Mouse (Mus musculus) erythroid progenitor cell, adult 5-6 weeks (primary cell): ENCODE results near the gene Sept9. TPM values are rescaled to one million over a fixed set of nuclear protein-coding genes. Genes with fewer than 3 reads are reported as not detected.

Source experiments
- ATAC-seq: replicated peaks from 2 replicates; pipeline ENCODE4 v1.8.0; 2016; ENCODE audit warnings: moderate number of reproducible peaks, mild to moderate bottlenecking, moderate TSS enrichment, inconsistent platforms; ENCODE audit not compliant: poor library complexity, low FRiP score, severe bottlenecking
- total RNA-seq, 2 experiments: library from RNA; stranded (forward) in 1 of 2; stranded (reverse) in 1 of 2; fragments of 150-400 nt in 1 of 2; fragments of 186-747, 209-891 nt in 1 of 2; gene quantifications; 2 replicates each; pipeline versions ENCODE4 v1.2.3 to v1.2.4; 2015 to 2017; ENCODE audit warnings: low replicate concordance in 2 of 2

Sept9 gene
- total RNA-seq, 2 experiments from 2014 or later, result 15.1 to 16.0 TPM

- ATAC-seq, result no peak
These were observed 17.3 kb downstream of the Sept9 start for GRCm38 (mm10) chr11:117216713-117217112.

DNA sequence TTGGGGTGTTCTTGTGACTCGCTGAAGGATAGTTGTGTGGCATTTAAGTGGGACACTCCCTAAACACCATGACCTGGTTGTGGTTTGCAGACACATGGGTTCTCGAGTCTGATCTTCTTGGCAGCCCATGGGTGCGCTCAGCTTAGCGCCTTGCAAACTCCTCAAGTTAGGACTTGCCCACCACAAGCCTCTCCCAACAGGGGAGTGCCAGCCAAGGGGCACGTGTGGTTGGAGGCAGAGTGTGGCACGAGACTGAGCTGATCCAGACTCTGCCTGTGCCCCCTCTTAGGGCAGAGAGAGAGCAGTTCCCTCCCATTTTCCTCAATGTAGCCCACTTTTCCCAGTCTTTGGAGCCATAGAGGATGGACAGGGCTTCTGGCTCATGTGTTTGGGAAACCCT, 18.6 kb downstream of the Sept9 start:
- no peak for ATAC-seq

DNA sequence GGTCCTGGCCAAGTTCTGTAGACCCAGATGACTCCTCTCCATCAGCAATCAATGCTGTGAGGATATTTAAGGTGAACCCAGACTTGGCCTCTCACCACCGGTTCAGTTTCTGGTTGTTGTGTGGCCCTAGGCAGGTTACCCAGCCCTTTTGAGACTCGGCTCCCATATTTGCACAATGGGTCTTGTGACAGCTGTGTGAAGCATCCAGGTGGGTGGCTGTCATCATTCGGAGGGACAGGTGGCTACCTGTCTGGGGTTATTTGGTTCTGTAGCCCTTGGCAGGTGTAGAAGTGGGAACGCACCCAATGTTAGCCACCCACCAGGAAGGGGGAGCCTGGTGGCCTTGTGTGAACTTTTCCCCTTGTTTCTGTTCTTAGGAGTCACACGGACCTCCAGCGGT, 19.0 kb downstream of the Sept9 start:
- ATAC-seq, result no peak

GRCm38 (mm10) chr11:117220777-117221176, 21.3 kb downstream of the Sept9 start:
- no peak for ATAC-seq

DNA sequence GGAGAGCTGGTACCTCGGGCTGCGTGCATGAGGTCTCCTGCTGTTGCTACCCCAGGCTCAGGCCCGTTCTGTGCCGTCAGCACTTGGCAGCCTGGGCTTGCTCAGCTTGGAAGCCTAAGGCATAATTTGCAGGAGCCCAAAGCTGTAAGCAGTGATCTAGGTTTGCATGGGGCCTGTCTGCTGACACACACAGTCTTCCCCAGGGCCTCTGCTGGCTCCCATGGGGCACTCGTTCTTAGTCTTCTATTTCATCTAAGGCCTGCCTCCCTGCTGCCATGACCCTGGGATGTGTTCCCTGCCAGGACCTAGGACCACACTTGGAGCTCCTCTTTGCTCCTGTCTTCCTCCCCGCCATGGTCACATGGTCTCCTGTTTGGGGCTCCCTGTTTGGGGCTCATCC, 21.7 kb downstream of the Sept9 start:
- no peak for ATAC-seq

DNA sequence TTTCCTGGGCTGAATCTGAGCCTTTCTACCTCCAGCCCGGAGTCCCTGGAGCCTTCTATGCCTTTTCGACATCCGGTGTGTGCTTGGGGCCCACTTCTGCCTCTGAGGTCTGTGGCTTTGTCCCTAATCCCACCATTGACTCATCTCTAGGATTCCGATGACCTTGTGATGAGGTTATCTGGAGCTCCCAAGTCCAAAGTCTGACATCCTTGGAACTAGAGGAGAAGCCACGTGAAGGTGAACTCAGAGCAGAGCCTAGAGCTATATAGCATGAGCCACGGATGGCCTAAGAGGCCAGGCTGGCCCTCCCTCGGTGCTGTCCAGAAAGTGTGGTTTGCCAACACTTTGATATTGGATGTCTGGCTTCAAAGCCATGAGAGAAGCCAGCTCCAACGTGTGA, 23.4 kb downstream of the Sept9 start:
- ATAC-seq, result no peak

DNA sequence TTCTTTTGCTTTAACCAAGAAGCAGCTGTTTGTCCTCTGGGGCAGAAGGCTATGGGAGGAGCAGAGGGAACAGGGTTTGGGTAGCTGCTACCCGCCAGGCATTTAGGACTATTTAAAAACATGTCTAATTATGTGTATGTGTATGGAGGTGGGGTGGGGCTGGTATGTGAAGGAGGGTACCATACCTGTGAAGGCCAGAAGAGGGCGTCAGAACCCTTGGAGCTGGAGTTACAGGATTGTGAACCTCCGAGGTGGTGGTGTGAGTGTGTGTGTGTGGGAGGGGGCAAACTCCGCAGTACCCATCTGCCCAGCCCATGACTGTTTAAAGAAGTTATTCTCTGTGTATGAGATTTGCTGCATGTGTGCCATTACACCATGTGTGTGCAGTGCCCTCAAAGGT, 25.3 kb downstream of the Sept9 start:
- ATAC-seq, result no peak

DNA sequence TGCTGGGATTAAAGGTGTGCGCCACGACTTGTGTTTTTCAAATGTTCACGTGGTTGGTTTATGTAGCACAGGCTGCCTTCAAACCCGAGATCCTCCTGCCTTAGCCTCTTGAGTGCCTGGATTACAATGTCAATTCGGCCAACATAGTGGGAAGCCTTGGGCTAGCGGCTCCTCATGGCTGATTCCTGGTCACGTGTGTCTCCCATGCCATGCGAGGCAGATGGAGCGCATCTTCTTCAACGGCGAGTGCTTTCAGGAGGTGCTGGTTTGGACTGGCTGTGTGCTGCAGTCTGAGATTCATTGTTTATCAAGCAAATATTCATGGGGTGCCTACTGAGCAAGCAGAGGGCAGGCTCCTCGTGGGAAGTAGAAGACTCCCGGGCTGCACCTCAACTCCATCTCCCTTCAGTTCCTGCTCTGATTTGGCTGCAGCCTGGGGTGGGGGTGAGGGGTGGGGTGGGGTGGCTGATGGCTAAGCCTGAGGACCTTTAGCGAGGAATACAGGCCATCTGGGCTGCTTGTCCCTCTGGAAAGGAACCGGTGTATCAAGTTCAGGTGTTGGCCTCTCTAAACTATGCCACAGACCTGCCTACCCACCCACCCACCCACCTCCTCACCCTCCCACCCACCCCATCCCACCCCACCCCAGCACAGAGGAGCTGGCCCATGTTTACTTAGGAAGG, 26.2 kb downstream of the Sept9 start:
- ATAC-seq, result no peak

GRCm38 (mm10) chr11:117226214-117226535, 26.7 kb downstream of the Sept9 start:
- ATAC-seq, result no peak

GRCm38 (mm10) chr11:117228139-117228538, 28.7 kb downstream of the Sept9 start:
- ATAC-seq, result no peak

DNA sequence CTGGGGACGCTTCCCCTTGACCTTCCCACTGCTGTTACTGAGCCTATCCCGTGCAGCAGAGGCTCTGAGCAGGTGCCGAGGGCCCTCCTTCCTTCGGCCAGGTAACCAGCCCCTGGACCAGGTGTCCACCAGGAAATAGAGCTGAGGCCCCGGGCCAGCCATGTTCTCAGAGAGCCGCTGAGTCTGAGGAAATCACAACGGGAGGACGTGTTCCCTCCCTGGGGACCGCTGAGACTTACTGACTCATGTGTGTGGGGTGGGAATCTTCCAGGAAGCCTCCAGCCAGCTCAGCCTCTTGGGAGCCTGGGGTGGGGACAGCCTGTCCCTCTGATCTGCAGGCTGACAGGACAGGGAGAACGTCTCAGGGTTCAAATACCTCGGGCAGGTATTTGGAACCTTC, 32.1 kb downstream of the Sept9 start:
- ATAC-seq, result no peak

DNA sequence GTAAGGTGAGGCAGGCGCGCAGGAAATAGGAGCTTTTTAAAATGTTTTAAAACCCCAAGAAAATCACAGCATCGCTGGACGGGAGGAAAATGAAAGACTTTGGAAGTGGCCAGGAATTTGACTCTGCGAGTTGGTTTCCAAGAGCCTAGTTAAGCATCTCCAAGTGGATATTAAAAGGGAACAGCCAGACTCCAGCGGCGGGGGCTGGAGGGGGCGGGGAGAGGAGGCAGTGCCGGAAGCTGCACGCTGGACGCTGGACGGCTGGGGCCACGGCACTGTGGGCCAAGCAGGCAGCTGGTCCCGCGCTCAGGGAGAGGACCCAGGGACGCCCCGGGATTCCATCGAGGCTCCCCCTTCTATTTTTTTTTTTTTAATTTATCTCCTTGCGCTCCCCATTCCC, 32.6 kb downstream of the Sept9 start:
- ATAC-seq, result no peak

DNA sequence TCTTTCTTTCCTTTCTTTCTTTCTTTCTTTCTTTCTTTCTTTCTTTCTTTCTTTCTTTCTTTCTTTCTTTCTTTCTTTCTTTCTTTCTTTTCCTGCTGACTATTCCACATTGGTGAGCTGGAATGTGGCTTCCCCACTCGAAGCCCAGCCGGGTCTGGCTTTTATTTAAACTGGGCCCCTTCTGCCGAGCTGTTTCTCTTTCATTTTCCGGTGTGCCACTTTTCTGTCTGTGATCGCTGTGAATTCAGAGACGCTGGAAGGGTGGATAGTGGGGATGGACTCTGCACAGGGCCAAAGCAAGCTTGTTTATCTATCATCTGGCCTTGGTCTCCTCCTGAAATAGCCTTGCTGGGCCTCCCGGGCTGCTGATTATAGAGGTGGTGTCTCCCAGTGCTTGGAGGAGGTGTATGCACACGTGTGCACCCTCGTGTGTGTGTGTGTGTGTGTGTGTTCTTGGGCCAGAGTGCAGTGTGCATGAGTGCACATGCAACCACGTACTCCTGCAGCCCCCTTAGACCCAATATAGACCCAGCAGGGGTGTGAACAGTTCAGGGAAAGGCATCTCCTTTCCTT, 33.5 kb downstream of the Sept9 start:
- no peak for ATAC-seq

DNA sequence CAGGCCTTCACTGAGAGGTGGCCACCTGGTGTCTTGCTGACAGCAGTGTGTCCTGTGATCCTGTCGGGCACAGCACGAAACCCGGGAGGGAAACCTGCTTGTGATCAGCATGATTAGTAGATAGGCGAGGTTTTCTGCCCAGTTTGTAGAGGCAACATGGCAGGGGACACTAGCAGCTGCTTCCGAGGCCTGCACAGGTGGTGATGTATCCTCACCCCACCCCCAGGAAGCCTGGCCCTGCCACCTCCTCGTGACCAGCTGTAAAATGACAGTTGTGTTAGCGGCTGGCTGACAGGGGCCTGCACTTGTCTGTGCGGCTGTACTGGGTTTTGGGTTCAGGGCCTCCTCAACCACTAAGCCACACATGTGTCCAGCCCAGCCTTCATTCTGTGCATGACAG, 34.4 kb downstream of the Sept9 start:
- ATAC-seq, result no peak

- 0 out of 2 replicates have a peak, but pooled peaks have one; percentile 28 for ATAC-seq
These were observed 35.8 kb downstream of the Sept9 start for GRCm38 (mm10) chr11:117235086-117235897.

DNA sequence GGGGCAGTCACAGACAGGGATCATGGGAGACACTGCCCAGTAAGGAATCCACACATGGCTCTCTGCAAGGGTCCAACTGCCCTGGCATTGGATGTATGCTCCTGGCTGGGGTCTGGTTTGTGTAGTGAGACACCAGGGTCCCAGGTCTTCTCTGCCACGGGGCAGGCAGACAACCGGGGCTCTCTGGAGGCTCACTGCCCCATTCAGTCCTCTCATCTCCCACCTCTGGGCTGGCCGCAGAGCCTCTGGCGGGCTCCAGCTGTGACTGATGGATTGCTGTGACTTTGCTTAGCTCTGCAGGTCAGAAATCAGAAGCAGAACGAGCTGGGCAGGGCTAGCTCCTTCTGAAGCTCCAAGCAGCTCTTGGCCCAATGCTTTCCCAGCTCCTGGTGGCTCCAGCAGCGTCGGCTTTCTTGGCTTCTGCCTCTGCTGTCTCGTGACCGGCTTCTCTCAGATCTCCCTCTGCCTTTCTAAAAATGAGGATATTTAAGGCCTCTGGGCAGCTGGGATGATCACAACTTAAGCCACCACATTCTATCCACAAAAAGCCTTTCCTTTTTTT, 36.5 kb downstream of the Sept9 start:
- no peak for ATAC-seq

DNA sequence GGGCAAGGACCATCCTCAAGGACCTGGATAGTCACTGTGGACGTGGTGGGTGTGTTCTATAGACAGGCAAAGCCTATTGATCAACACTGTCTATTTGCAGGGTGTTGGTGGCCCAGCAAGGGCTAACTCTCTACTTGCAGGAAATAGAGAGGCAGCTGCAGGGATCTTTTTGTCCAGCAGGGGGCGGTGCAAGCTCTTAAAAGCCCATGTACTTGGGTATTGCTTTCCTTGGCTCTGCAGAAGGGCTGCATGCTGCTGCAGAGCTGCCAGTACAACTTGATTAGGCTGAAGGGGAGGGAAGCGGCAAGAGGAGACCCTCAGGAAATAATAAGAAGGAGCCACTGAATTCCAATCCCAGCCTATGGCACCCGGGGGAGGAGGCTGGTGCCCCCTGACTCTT, 38.7 kb downstream of the Sept9 start:
- ATAC-seq, result no peak

DNA sequence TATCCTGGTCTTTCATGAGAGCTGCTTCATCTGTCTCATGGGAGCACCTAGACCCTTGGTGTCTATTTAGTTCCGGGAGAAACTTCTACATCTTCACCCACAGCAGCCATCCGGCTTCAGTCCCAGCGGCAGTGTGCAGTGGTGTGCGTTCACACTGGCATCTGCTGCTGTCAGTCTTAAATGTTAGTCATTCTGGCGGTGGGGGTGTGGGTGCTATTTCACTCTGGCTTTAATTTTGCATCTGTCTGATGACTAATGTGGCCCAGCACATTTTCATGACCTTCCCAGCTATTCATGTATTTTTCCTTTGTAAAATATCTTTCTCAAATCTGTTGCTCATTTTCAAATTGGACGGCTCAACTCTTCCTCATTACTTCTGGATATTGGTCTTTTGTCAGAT, 40.2 kb downstream of the Sept9 start:
- no peak for ATAC-seq

DNA sequence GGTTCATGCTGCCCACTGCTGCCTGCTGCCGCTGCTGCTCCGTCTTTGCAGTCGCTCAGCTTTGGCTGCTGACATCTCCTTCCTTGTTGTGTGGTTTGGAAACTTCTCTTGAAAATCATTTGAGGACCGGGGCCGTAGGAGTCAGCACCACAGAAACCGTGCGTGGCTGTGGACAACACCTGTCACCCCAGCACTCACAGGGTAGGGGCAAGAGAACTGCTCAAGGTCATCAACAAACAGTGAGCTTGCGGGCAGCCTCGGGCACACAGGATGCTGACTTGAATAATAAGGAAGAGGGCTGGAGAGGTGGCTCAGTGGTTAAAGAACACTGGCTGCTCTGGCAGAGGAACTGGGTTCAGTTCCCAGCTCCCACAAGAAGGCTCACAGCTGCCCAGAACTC, 40.9 kb downstream of the Sept9 start:
- no peak for ATAC-seq

GRCm38 (mm10) chr11:117240861-117241738, 41.6 kb downstream of the Sept9 start:
- ATAC-seq, result no peak
